Mouse (Mus musculus): ENCODE results near the gene Tsen2. TPM values are rescaled to one million over a fixed set of nuclear protein-coding genes. Genes with fewer than 3 reads are reported as not detected.

Tsen2 gene
- 15.6 and 16.8 TPM in 2 replicates for polyA plus RNA-seq (2015; fragmentation: Nextera tagmentation; extraction: Ambion mirVana)

DNA sequence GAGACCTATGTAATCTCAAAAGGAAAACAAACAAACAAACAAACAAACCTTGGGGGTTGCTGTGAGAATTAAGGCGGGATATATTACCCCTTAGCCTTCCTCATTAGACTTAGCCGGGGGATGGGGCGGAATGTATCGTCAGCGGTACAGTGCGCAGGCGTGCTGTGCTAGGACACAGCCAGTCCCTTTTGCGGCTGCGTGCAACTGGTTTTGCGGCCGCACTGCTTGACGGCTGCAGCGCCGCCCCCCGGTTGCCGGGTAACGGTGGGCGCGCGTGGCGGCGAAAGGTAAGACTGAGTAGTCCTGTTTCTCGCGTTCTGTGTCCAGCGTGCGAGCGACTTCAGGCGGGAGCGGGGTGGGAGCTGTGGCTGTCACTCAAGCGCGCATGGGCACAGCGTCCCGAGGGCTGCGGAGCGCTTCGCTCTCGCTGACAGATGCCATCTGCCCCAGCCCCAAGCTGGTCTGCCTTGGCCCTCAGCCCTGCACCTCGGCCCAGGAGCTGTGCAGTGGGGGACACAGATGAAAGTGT lies at the start of gene Tsen2:
Tsen2 (plus strand) TSS at position 223 of the 529 bp plus-strand sequence.
- peaks cover 67% of the 10 kb centered on the region for H3K4me1 ChIP-seq (replicated peaks)
- H3K4me3 ChIP-seq (replicated peaks), result peak within 1 kb of the TSS; percentile 82
- peak within 1 kb of the TSS; percentile 89 for H3K4me2 ChIP-seq
- peak; percentile 94 for DNase-seq
- H3K9ac ChIP-seq, result peak within 1 kb of the TSS; percentile 85
- H3K27ac ChIP-seq, result peak within 1 kb of the TSS; percentile 85
- peaks cover 13% of the 10 kb centered on the region for H3K36me3 ChIP-seq
- peak; percentile 91 for ATAC-seq (ENCODE audit: low read depth)
- no peaks in the 10 kb centered on the region for H3K9me3 ChIP-seq (replicated peaks)
- no peaks in the 10 kb centered on the region for H3K27me3 ChIP-seq
- under 1% methylated on average over 38 of the region's 38 CpGs for WGBS (ENCODE audit: insufficient replicate concordance)

DNA sequence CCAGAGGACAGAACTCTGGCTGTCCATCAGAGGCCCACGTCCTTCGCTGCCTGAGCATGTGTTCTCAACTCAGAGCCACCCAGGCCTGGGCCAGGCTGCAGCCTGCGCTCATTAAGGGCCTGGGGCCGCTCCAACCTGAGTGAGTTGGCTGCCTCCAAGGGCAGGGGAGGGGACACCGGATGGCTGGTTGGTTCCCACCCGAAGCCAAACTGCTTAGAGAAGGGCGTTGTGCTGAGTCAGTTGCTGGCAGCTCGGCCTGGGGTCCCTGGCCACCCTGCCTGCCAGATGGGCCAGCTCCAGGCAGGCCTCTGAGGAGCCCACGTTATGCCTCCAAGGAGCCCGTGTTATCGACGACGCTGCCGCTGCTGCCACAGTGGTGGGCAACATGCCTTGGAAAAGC lies 44.9 kb upstream of the Tsen2 start:
- H3K4me1 ChIP-seq (replicated peaks), result peaks cover 14% of the 10 kb centered on the region
- H3K27ac ChIP-seq, result no peak overlapping the region
- no peak overlapping the region for H3K4me2 ChIP-seq
- no peak overlapping the region for H3K4me3 ChIP-seq (replicated peaks)
- H3K9ac ChIP-seq, result no peak overlapping the region
- 71% methylated on average over 14 of the region's 14 CpGs for WGBS (ENCODE audit: insufficient replicate concordance)
- no peaks in the 10 kb centered on the region for H3K36me3 ChIP-seq
- H3K9me3 ChIP-seq (replicated peaks), result no peaks in the 10 kb centered on the region
- H3K27me3 ChIP-seq, result no peaks in the 10 kb centered on the region
- ATAC-seq (ENCODE audit: low read depth) (no peak), DNase-seq (no peak)

DNA sequence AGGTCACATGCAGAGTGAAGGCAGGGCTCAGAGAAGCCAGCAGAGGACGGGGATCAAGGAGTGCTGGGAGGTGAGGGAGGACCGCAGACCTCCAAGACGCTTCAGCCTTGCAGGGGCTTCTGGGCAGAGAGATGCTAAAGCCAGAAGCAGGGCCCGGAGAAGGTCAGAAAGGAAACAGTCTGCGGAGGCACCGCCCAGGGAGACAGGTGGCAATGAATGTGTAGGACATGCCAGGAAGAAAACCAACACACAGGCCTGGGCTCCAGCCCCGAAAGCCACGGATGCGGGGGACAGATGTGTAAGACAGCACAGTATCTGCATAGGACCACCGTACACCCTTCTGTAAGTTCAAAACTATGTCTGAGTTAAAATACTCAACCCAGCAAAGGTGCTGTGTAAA lies 44.2 kb upstream of the Tsen2 start:
- WGBS (ENCODE audit: insufficient replicate concordance), result 81% methylated on average over 10 of the region's 10 CpGs
- ATAC-seq (ENCODE audit: low read depth), result no peak

DNA sequence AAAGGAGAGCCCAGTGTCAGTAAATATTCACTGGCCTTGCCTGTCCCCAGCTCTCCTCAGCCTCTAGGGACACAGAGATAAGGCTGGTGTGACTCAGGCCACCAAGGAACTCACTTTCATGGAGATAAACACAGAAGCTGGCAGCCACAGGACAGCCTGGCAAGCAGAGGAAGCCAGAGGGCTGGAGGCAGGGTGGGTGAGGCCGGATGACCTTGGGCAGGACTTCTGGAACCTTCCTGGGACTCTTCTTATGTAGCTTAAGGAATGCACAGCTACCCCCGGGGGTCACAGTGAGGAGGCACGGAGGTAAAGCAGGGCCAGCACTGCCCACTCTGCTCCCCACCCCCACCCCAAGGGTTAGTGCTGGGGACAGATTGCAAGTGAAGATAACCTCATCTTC lies 43.3 kb upstream of the Tsen2 start:
- WGBS (ENCODE audit: insufficient replicate concordance), result 30% methylated on average over 3 of the region's 3 CpGs
- DNase-seq, result no peak
- no peak for ATAC-seq (ENCODE audit: low read depth)

More for the DNA sequence above, 44.2 kb upstream of the Tsen2 start:
- Histone ChIP-seq H3K4me2 (no peak overlapping the region), H3K27me3 (no peaks in the 10 kb centered on the region), H3K4me3 (replicated peaks) (no peak overlapping the region), H3K27ac (no peak overlapping the region), H3K9ac (no peak overlapping the region), H3K4me1 (replicated peaks) (peaks cover 16% of the 10 kb centered on the region), H3K36me3 (no peaks in the 10 kb centered on the region), H3K9me3 (replicated peaks) (no peaks in the 10 kb centered on the region)
- no peak for DNase-seq

DNA sequence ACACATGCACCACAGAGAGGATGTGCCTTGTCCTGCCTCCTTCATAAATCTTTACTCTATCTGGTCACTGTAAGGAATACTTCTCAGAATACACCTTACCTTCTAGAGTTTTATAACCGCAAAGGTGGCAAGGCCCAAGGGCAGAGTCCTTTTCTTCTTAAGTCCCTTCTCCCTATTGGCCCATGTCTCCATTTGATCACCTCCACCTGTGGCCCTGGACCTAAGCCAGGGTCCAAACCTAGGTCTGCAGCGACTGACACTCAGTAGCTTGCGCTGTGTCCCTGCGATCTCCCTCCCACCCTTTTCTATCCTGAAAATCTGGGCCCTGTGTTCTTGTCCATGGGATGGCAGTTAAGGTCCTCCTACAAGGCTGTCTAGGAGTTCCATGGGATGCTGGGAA lies 41.4 kb upstream of the Tsen2 start:
- H3K27ac ChIP-seq, result no peak overlapping the region
- no peaks in the 10 kb centered on the region for H3K36me3 ChIP-seq
- H3K4me2 ChIP-seq, result no peak overlapping the region
- ATAC-seq (ENCODE audit: low read depth) (no peak), DNase-seq (no peak)
- H3K9ac ChIP-seq, result no peak overlapping the region
- H3K4me3 ChIP-seq (replicated peaks), result no peak overlapping the region
- 84% methylated on average over 4 of the region's 4 CpGs for WGBS (ENCODE audit: insufficient replicate concordance)
- H3K4me1 ChIP-seq (replicated peaks), result peaks cover 16% of the 10 kb centered on the region
- no peaks in the 10 kb centered on the region for H3K27me3 ChIP-seq
- H3K9me3 ChIP-seq (replicated peaks), result no peaks in the 10 kb centered on the region

More for the DNA sequence above, 43.3 kb upstream of the Tsen2 start:
- no peak overlapping the region for H3K27ac ChIP-seq
- no peaks in the 10 kb centered on the region for H3K27me3 ChIP-seq
- peaks cover 16% of the 10 kb centered on the region for H3K4me1 ChIP-seq (replicated peaks)
- no peaks in the 10 kb centered on the region for H3K9me3 ChIP-seq (replicated peaks)
- H3K36me3 ChIP-seq, result no peaks in the 10 kb centered on the region
- no peak overlapping the region for H3K4me2 ChIP-seq
- H3K9ac ChIP-seq, result no peak overlapping the region
- no peak overlapping the region for H3K4me3 ChIP-seq (replicated peaks)

DNA sequence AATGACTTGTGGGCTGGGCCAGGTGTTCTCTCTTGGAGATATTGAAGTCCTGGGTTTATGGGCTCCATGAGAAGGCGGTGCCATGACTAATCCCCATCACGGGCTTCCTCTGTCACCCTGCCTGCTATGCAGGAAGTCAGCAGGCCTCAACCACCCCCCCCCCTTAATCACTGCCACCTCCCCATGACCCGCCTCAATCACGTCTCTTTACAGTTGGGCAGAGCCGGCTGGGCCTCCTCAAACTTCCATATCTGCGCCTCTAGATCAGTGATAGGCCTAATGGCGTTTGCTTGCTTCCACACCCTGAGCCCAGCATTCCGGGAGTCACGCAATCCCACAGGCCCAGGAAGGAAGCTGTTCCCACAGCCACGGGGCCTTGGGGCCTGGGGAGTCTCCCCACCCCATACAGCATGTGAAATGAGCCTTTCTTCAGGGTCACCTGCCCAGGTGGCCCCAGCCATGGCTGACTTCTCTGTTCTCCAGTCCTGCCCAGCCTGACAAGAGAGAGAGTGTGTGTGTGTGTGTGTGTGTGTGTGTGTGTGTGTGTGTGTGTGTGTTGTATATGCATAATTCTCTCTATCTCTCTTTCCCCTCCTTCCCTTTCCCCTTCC lies 40.8 kb upstream of the Tsen2 start:
- no peak for ATAC-seq (ENCODE audit: low read depth)
- no peaks in the 10 kb centered on the region for H3K36me3 ChIP-seq
- H3K27ac ChIP-seq, result no peak overlapping the region
- no peak overlapping the region for H3K4me2 ChIP-seq
- no peak overlapping the region for H3K4me3 ChIP-seq (replicated peaks)
- 54% methylated on average over 10 of the region's 10 CpGs for WGBS (ENCODE audit: insufficient replicate concordance)
- no peaks in the 10 kb centered on the region for H3K27me3 ChIP-seq
- peaks cover 16% of the 10 kb centered on the region for H3K4me1 ChIP-seq (replicated peaks)
- H3K9me3 ChIP-seq (replicated peaks), result no peaks in the 10 kb centered on the region
- H3K9ac ChIP-seq, result no peak overlapping the region
- no peak for DNase-seq

DNA sequence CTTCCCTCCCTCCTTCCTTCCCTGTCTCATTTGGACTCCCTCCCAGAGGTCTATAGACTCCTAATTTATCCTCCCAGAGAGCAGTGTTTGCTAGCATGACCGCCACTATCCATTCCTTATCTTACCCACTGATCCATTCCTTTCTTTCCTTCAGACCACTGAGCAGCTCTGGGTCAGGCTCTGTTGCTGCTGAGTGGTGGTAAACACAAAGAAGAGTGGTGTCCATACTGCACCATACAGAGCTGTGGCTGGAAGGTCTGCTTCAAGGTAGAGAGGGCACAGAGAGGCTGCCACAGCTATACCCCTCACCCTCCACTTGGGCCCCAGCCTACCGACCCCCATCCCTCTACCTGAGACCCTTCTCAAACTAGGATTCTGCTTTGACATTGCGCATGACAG lies 40.3 kb upstream of the Tsen2 start:
- ATAC-seq (ENCODE audit: low read depth), result no peak
- H3K4me2 ChIP-seq, result no peak overlapping the region
- H3K9ac ChIP-seq, result no peak overlapping the region
- H3K27ac ChIP-seq, result no peak overlapping the region
- H3K9me3 ChIP-seq (replicated peaks), result no peaks in the 10 kb centered on the region
- DNase-seq, result no peak
- no peak overlapping the region for H3K4me3 ChIP-seq (replicated peaks)
- H3K36me3 ChIP-seq, result no peaks in the 10 kb centered on the region
- peaks cover 16% of the 10 kb centered on the region for H3K4me1 ChIP-seq (replicated peaks)
- no peaks in the 10 kb centered on the region for H3K27me3 ChIP-seq
- 47% methylated on average over 3 of the region's 3 CpGs for WGBS (ENCODE audit: insufficient replicate concordance)

DNA sequence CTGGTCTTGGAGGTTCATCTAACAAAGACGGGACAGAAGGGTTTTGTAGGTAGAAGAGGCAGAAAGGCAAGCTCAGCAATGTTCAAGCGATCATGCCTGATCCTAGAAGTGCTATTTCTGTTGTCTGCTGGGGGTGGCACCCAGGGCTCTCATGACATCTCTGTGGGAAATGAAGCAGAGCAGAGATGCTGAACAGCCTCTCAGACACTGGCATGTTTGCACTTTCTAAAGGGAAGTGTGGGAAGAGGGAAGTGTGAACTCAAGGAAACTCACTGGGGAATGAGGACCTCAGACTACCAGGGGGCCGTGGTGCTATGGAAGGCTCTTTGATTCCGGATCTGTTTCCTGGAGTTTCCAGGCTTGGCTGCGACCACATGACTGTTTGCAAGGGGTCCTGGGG lies 39.5 kb upstream of the Tsen2 start:
- no peak for ATAC-seq (ENCODE audit: low read depth)
- WGBS (ENCODE audit: insufficient replicate concordance), result 50% methylated on average over 5 of the region's 5 CpGs

DNA sequence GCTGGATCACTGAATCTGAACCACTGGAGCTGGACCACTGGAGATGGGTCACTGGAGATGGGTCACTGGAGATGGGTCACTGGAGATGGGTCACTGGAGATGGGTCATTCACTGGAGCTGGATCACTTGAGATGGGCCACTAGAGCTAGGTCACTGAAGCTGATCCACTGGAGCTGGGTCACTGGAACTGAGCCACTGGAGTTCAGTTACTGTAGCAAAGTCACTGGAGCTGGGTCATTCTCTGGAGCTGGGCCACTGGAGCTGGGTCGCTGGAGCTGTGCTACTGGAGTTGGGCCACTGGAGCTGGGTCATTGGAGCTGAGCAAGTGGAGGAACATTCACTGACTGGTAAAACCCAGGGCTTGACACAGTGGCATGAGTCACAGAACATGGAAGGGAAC lies 38.0 kb upstream of the Tsen2 start:
- H3K4me3 ChIP-seq (replicated peaks), result no peak overlapping the region
- H3K9ac ChIP-seq, result no peak overlapping the region
- no peaks in the 10 kb centered on the region for H3K9me3 ChIP-seq (replicated peaks)
- no peak overlapping the region for H3K27ac ChIP-seq
- no peaks in the 10 kb centered on the region for H3K27me3 ChIP-seq
- ATAC-seq (ENCODE audit: low read depth) (no peak), DNase-seq (no peak)
- H3K4me1 ChIP-seq (replicated peaks), result peaks cover 8% of the 10 kb centered on the region
- no peaks in the 10 kb centered on the region for H3K36me3 ChIP-seq
- 65% methylated on average over 1 of the region's 1 CpGs for WGBS (ENCODE audit: insufficient replicate concordance)
- H3K4me2 ChIP-seq, result no peak overlapping the region

More for the DNA sequence above, 39.5 kb upstream of the Tsen2 start:
- Histone ChIP-seq H3K27ac (no peak overlapping the region), H3K4me3 (replicated peaks) (no peak overlapping the region), H3K27me3 (no peaks in the 10 kb centered on the region), H3K36me3 (no peaks in the 10 kb centered on the region), H3K4me1 (replicated peaks) (peaks cover 16% of the 10 kb centered on the region), H3K9ac (no peak overlapping the region), H3K4me2 (no peak overlapping the region), H3K9me3 (replicated peaks) (no peaks in the 10 kb centered on the region)
- no peak for DNase-seq

DNA sequence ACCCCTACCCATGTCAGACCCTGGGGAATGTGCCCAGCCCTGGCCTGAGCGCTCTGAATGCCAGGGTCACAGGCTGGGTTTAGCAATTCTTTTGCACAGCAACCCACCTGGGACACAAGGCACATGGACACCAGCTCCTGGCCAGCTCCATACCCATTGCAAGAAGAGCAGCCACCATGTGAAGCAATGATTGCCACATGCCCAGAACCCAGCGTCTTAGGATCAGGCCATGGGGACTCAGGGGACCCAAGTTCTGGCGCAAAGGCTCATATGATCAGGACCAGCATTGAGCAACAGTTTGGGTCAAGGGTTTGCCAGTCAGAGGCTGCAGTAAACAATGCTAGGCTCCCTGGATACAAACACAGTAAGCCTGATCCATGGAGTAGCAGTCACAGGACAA lies 33.0 kb upstream of the Tsen2 start:
- ATAC-seq (ENCODE audit: low read depth), result no peak
- no peak overlapping the region for H3K4me3 ChIP-seq (replicated peaks)
- H3K4me2 ChIP-seq, result no peak overlapping the region
- DNase-seq, result no peak
- H3K27me3 ChIP-seq, result no peaks in the 10 kb centered on the region
- 79% methylated on average over 3 of the region's 3 CpGs for WGBS (ENCODE audit: insufficient replicate concordance)
- H3K4me1 ChIP-seq (replicated peaks), result no peaks in the 10 kb centered on the region
- H3K9ac ChIP-seq, result no peak overlapping the region
- H3K36me3 ChIP-seq, result no peaks in the 10 kb centered on the region
- H3K9me3 ChIP-seq (replicated peaks), result no peaks in the 10 kb centered on the region
- H3K27ac ChIP-seq, result no peak overlapping the region

DNA sequence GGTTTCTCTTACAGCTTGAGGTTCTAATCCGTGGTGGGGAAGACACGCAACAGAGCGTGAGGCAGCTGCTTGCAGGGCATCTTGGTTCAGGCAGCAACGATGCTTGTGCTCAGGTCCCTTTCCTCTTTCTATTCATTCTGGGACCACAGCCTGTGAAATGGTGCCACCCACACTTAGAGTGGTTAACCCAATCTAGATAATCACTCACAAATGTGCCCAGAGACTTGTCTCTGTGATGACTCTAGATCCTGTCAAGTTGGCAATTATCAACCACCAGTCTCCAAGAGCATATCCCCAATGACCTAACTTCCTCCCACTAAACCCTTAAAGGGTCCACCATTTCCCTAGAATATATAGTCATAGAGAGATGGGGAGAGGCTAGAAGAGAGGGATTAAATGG lies 31.3 kb upstream of the Tsen2 start:
- ATAC-seq (ENCODE audit: low read depth) (no peak), DNase-seq (no peak)
- WGBS (ENCODE audit: insufficient replicate concordance), result 66% methylated on average over 4 of the region's 4 CpGs
- H3K4me2 ChIP-seq, result no peak overlapping the region
- no peaks in the 10 kb centered on the region for H3K9me3 ChIP-seq (replicated peaks)
- no peaks in the 10 kb centered on the region for H3K36me3 ChIP-seq
- H3K9ac ChIP-seq, result no peak overlapping the region
- no peak overlapping the region for H3K4me3 ChIP-seq (replicated peaks)
- no peak overlapping the region for H3K27ac ChIP-seq
- H3K4me1 ChIP-seq (replicated peaks), result peaks cover 6% of the 10 kb centered on the region
- no peaks in the 10 kb centered on the region for H3K27me3 ChIP-seq

DNA sequence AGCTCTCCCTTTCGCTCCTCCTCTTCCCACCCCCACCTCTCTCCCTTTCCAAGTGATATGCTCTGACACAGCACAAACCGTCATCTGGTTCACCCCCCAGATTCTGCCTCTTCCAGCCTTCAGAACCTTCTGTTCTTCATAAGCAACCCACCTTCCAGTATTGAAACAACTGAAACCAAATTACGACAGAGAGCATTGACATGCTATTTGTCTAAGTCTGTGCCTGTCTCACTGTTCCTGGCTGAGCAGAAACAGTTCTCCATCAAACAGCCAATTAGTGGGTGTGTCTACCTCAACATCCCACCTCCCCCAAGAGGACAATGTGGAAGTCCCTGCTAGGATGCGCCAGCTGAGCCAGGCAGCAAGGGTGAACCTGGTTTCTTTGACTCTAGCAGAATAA lies 26.6 kb upstream of the Tsen2 start:
- Histone ChIP-seq H3K4me1 (replicated peaks) (peaks cover 35% of the 10 kb centered on the region), H3K27me3 (no peaks in the 10 kb centered on the region), H3K27ac (no peak overlapping the region), H3K36me3 (no peaks in the 10 kb centered on the region), H3K9me3 (replicated peaks) (no peaks in the 10 kb centered on the region), H3K4me2 (0 out of 2 replicates have a peak overlapping the region, but pooled peaks have one; percentile 41), H3K9ac (no peak overlapping the region), H3K4me3 (replicated peaks) (no peak overlapping the region)
- 32% methylated on average over 4 of the region's 4 CpGs for WGBS (ENCODE audit: insufficient replicate concordance)
- DNase-seq (no peak), ATAC-seq (ENCODE audit: low read depth) (no peak)

Measured in liver, embryonic 13.5 days (tissue).